Mouse (Mus musculus) kidney, adult 2 months (tissue): Measurements from ENCODE around the gene Coro1b. TPM values are rescaled to one million over a fixed set of nuclear protein-coding genes. Genes with fewer than 3 reads are reported as not detected.
"Not testable (repeated sequence)": the region's sequence is repeated elsewhere in the genome, so short reads cannot be mapped to it uniquely, and the experiment has no call there.

Source experiments
- DNase-seq: peaks from one replicate; pipeline ENCODE4 v3.0.0; 2021
- H3K27ac ChIP-seq: fragments of 200-500 bp; 2 replicates; pipeline ENCODE4 v1.5.1; 2012; ENCODE audit warnings: low read depth, low read length, control low read depth, inconsistent platforms; ENCODE audit not compliant: insufficient read depth
- H3K27me3 ChIP-seq: fragments of 200-500 bp; replicated peaks from 2 replicates; pipeline ENCODE4 v1.6.1; 2012; ENCODE audit warnings: mild to moderate bottlenecking, moderate library complexity, low read length, inconsistent platforms; ENCODE audit not compliant: control insufficient read depth, insufficient read depth
- H3K36me3 ChIP-seq: fragments of 200-500 bp; 2 replicates; pipeline ENCODE4 v1.6.1; 2012; ENCODE audit warnings: mild to moderate bottlenecking, moderate library complexity, low read length, inconsistent platforms; ENCODE audit not compliant: control insufficient read depth, insufficient read depth
- H3K4me1 ChIP-seq: fragments of 200-500 bp; 2 replicates; pipeline ENCODE4 v1.6.1; 2011; ENCODE audit warnings: low read length; ENCODE audit not compliant: control insufficient read depth, insufficient read depth
- H3K4me3 ChIP-seq: fragments of 200-500 bp; 2 replicates; pipeline ENCODE4 v1.5.1; 2011; ENCODE audit warnings: mild to moderate bottlenecking, low read depth, low read length, control low read depth; ENCODE audit not compliant: insufficient read depth
- CTCF ChIP-seq: fragments of 200-500 bp; conservative IDR thresholded peaks from 2 replicates; pipeline ENCODE4 v1.5.1; 2011; ENCODE audit warnings: low read depth, mild to moderate bottlenecking, control low read depth, low read length, moderate library complexity, mixed read lengths; ENCODE audit not compliant: insufficient read depth, insufficient read length
- POLR2A ChIP-seq: fragments of 200-500 bp; IDR thresholded peaks from one replicate; pipeline ENCODE4 v1.6.1; 2011; ENCODE audit warnings: low read depth, low read length, control low read depth
- WGBS: fragments of 180-500 bp; shearing (Covaris S2); methylation state at CpG from one replicate; pipeline ENCODE4 v1.1.7; 2018; 5-methylcytosine and 5-hydroxymethylcytosine counted together
- polyA plus RNA-seq: library from polyadenylated mRNA; depleted of rRNA; stranded (reverse); fragments of >200 nt; gene quantifications from 2 replicates; pipeline ENCODE4 v1.2.3, GENCODE M21; 2012

Gene Coro1b
- polyA plus RNA-seq, 1 experiment: 176 TPM

GRCm38 (mm10) chr19:4135963-4136345, 12.5 kb upstream of the Coro1b start:
- DNase-seq, H3K27ac ChIP-seq: not testable (repeated sequence)

DNA sequence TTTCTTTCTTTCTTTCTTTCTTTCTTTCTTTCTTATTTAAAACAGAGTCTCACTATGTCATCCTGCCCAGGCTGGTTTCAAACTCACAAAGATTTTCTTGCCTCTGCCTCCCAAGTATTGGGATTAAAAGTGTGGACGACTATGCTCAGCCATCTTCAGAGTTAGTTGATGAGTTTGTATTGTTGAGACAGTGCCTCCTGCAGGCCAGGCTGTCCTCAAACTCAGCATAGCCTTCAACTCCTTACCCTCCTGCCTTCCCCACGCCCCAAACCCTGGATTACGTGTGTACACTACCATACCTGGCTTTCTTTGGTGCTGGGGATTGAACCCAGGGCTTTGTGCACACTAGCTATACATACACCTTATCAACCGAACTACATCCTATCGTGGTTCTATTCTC, 12.0 kb upstream of the Coro1b start:
- Histone ChIP-seq H3K4me3 (no peak overlapping the region), H3K27ac (no peak overlapping the region), H3K27me3 (no peaks in the 10 kb centered on the region), H3K4me1 (no peaks in the 10 kb centered on the region), H3K36me3 (no peaks in the 10 kb centered on the region)
- no peak for DNase-seq
- no peak for TF ChIP-seq POLR2A
- TF ChIP-seq CTCF: no peak
- 83% methylated on average over 5 of the region's 5 CpGs for WGBS

More at GRCm38 (mm10) chr19:4135963-4136345, 12.5 kb upstream of the Coro1b start:
- WGBS: 19% methylated on average over 8 of the region's 8 CpGs
- not testable (repeated sequence) for H3K4me1 ChIP-seq, H3K27me3 ChIP-seq, H3K4me3 ChIP-seq, H3K36me3 ChIP-seq
- TF ChIP-seq CTCF: peak; percentile 48

- Histone ChIP-seq H3K27me3 (no peaks in the 10 kb centered on the region), H3K4me1 (no peaks in the 10 kb centered on the region), H3K36me3 (no peaks in the 10 kb centered on the region), H3K27ac (no peak overlapping the region), H3K4me3 (no peak overlapping the region)
- 80% methylated on average over 5 of the region's 5 CpGs for WGBS
- TF ChIP-seq POLR2A (no peak), CTCF (no peak)
- no peak for DNase-seq
These were observed 10.5 kb upstream of the Coro1b start for GRCm38 (mm10) chr19:4137913-4138312.

DNA sequence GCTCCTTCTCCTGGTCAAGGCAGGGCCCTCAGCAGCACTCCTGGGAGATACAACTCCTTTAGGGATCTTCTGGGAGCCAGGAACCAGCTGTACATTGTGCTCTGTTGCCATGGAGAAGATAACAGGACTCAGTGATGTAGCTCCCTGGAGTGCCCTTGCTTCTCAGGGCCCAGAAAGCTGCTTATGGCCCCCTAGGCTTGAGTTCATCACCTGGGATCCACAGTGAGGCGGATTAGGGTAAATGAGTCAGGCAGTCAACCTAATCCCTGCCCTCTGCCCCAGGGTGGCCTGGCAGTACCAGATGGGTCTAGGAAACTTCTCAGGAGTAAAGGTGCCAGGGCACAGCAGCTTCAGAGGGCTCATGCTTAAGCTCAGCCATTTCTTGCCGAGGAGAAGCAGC, 9.0 kb upstream of the Coro1b start, which contains the start of gene Gpr152:
TSS of gene Gpr152 (plus strand) at position 342 of the 400 bp plus-strand sequence.
- Histone ChIP-seq H3K4me1 (no peaks in the 10 kb centered on the region), H3K27ac (no peak within 1 kb of the TSS), H3K36me3 (no peaks in the 10 kb centered on the region), H3K27me3 (no peaks in the 10 kb centered on the region), H3K4me3 (no peak within 1 kb of the TSS)
- DNase-seq: no peak
- no peak for TF ChIP-seq CTCF
- no peak for TF ChIP-seq POLR2A
- 89% methylated on average over 2 of the region's 2 CpGs for WGBS

GRCm38 (mm10) chr19:4140147-4140546, 8.3 kb upstream of the Coro1b start:
- Histone ChIP-seq H3K27me3 (no peaks in the 10 kb centered on the region), H3K27ac (no peak overlapping the region), H3K36me3 (no peaks in the 10 kb centered on the region), H3K4me1 (no peaks in the 10 kb centered on the region), H3K4me3 (no peak overlapping the region)
- no peak for TF ChIP-seq CTCF
- no peak for TF ChIP-seq POLR2A
- WGBS: 60% methylated on average over 6 of the region's 6 CpGs
- no peak for DNase-seq

DNA sequence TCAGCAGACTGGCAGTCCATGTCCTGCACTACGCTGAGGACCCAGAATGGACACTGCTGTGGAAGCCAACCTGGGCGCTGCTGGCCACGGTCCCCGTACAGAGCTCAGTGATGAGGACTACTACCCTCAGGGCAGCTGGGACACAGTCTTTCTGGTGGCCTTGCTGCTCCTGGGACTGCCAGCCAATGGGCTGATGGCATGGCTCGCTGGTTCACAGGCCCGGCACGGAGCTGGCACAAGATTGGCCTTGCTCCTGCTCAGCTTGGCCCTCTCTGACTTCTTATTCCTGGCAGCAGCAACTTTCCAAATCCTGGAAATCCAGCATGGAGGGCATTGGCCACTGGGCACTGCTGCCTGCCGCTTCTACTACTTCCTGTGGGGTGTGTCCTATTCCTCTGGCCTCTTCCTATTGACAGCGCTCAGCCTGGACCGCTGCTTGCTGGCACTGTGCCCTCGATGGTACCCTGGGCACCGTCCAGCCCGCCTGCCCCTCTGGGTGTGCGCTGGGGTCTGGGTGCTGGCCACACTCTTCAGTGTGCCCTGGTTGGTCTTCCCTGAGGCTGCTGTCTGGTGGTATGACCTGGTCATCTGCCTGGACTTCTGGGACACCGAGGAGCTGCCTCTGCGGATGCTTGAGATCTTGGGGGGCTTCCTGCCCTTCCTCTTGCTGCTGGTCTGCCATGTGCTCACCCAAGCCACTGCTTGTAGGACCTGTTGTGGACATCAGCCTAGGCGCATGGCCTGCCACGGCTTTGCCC, 5.8 kb upstream of the Coro1b start:
- DNase-seq: peak; percentile 75
- 75% methylated on average over 18 of the region's 18 CpGs for WGBS
- no peaks in the 10 kb centered on the region for H3K4me1 ChIP-seq
- H3K27me3 ChIP-seq: no peaks in the 10 kb centered on the region
- H3K4me3 ChIP-seq: no peak overlapping the region
- no peak overlapping the region for H3K27ac ChIP-seq
- no peaks in the 10 kb centered on the region for H3K36me3 ChIP-seq
- no peak for TF ChIP-seq POLR2A
- TF ChIP-seq CTCF: no peak

DNA sequence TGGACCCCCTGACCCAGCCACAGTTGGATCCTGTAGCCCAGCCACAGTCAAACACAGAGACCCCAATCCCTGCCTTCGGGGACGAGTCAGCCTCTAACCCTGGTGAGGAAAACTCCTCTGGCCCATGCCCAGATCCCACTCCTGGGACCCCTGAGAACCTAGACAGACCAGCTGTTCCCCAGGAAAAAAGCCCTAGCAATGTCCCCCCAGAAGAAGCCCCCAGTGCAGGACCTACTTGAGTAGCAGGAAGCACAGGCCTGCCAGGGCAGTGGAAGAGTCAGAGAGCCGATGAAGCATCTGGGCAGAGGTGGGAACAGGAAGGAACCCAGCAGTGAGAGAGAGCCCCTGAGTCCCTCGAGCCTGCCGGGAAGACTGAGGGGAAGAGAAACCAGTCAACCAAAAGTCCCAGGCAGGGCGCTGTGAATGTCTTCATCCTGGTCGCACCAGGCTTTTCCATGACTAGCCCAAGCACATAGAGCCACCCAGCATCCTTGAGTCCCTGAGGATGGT, 4.6 kb upstream of the Coro1b start, which contains the start of gene Cabp4:
TSS of gene Cabp4 (minus strand) at position 275 of the 510 bp plus-strand sequence.
- TF ChIP-seq CTCF (no peak), POLR2A (no peak)
- Histone ChIP-seq H3K27ac (no peak within 1 kb of the TSS), H3K27me3 (no peaks in the 10 kb centered on the region), H3K4me1 (peaks cover 5% of the 10 kb centered on the region; the same call in 1 of the 2 replicates), H3K36me3 (no peaks in the 10 kb centered on the region), H3K4me3 (no peak within 1 kb of the TSS)
- no peak for DNase-seq
- 76% methylated on average over 7 of the region's 7 CpGs for WGBS
